Mouse (Mus musculus): Measurements from ENCODE around the gene Serpine2.

DNA sequence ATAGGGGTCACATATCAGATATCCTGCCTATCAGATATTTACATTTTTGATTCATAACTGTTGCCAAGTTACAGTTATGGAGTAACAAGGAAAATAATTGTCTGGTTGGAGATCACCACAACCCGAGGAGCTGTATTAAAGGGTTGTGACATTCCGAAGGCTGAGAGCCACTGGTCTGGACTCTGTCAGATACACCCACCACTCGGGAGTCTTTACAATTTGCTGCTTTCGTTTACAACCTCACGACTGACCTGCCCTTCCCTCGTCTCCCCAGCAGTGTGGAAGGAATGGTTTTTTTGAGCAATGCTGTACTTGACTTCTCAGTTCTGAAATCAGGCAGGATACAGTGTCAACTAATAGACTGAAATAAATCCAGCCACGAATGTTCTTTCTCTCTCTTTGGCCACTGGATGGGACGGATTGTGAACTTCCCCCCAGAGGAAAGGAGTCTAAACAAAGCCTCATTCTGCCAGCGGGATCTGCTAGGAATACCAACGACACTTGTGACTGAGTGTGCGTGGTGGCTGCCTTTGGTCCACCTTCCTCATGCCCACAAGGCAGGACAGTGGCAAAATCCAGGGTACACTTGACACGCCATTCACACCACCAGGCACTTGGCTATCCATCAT is 455 bp downstream of the Serpine2 start:
- TF ChIP-seq CEBPB (IDR thresholded peaks at IDR 0.05; ENCODE audit: insufficient read depth, poor library complexity, severe bottlenecking) = no peak
- no peak for TF ChIP-seq POLR2A (IDR thresholded peaks at IDR 0.05; ENCODE audit: insufficient read length, low read depth)
- TF ChIP-seq MYOG (IDR thresholded peaks at IDR 0.05; ENCODE audit: control insufficient read depth in 1 of 3, insufficient read depth in 1 of 3, insufficient read length in 2 of 3, low read depth in 2 of 3) = no peak
- no peak for TF ChIP-seq REST (IDR thresholded peaks at IDR 0.05; ENCODE audit: insufficient read depth, insufficient read length)
- TF ChIP-seq TCF12 (IDR thresholded peaks at IDR 0.05; ENCODE audit: insufficient read depth, poor library complexity, severe bottlenecking) = no peak
- no peak for TF ChIP-seq MAX (IDR thresholded peaks at IDR 0.05; ENCODE audit: low read depth)
- TF ChIP-seq SRF (IDR thresholded peaks at IDR 0.05; ENCODE audit: control insufficient read depth, insufficient read length, low read depth) = no peak
- TF ChIP-seq POLR2AphosphoS2 (IDR thresholded peaks at IDR 0.05; ENCODE audit: insufficient read length, low read depth) = no peak
- no peak for TF ChIP-seq E2F4 (IDR thresholded peaks at IDR 0.05; ENCODE audit: insufficient read depth)
